Mouse (Mus musculus) G1E (cell line): ENCODE data around the gene Txndc11. TPM values are rescaled to one million over a fixed set of nuclear protein-coding genes. Genes with fewer than 3 reads are reported as not detected.
"Not testable (repeated sequence)": the region's sequence is repeated elsewhere in the genome, so short reads cannot be mapped to it uniquely, and the experiment has no call there.

Experiments
- ATAC-seq: 2 replicates; pipeline ENCODE4 v1.8.0; 2016; ENCODE audit warnings: mild to moderate bottlenecking; ENCODE audit not compliant: insufficient number of reproducible peaks, poor library complexity, low FRiP score, severe bottlenecking; ENCODE audit errors: extremely low read depth
- DNase-seq: peaks from one replicate; pipeline ENCODE4 v3.0.0; 2012; ENCODE audit warnings: low spot score
- H3K27me3 ChIP-seq: 2 replicates; pipeline ENCODE4 v1.6.1; 2012; ENCODE audit warnings: mild to moderate bottlenecking, low read length, inconsistent platforms; ENCODE audit not compliant: insufficient read depth
- H3K36me3 ChIP-seq: replicated peaks from 2 replicates; pipeline ENCODE3; 2012; ENCODE audit warnings: mild to moderate bottlenecking, inconsistent platforms
- H3K4me1 ChIP-seq: 2 replicates; pipeline ENCODE4 v1.6.1; 2012; ENCODE audit warnings: low read depth, low read length, inconsistent platforms, mixed read lengths; ENCODE audit not compliant: insufficient read depth
- H3K4me3 ChIP-seq: 2 replicates; pipeline ENCODE4 v1.5.1; 2012; ENCODE audit warnings: low read depth, mild to moderate bottlenecking, inconsistent platforms, low read length, moderate library complexity, mixed read lengths
- H3K9me3 ChIP-seq: replicated peaks from 2 replicates; pipeline ENCODE4 v1.6.1; 2012; ENCODE audit warnings: inconsistent platforms
- CTCF ChIP-seq: IDR thresholded peaks from 2 replicates; pipeline ENCODE4 v1.5.1; 2012; ENCODE audit warnings: low read depth, low read length, inconsistent platforms, mixed read lengths
- GATA1 ChIP-seq: IDR thresholded peaks from 2 replicates; pipeline ENCODE4 v1.6.1; 2012; ENCODE audit warnings: borderline replicate concordance, low read length, inconsistent platforms, mixed read lengths
- GATA2 ChIP-seq: IDR thresholded peaks from 2 replicates; pipeline ENCODE4 v1.6.1; 2012; ENCODE audit warnings: low read depth, low read length, inconsistent platforms, borderline replicate concordance
- POLR2AphosphoS5 ChIP-seq: IDR thresholded peaks from 2 replicates; pipeline ENCODE4 v1.6.1; 2012; ENCODE audit warnings: low read depth, low read length, inconsistent platforms; ENCODE audit not compliant: insufficient replicate concordance
- TAL1 ChIP-seq: conservative IDR thresholded peaks from 2 replicates; pipeline ENCODE4 v1.6.1; 2012; ENCODE audit warnings: low read depth, low read length, inconsistent platforms, mixed read lengths
- polyA plus RNA-seq: library from polyadenylated mRNA; stranded (reverse); fragments of >175 nt; gene quantifications from 2 replicates; pipeline ENCODE4 v1.2.3, GENCODE M21; 2012
- total RNA-seq, 2 experiments: library from RNA; stranded (forward) in 1 of 2; stranded (reverse) in 1 of 2; fragments of 200-1000 nt in 1 of 2; fragments of >200 nt in 1 of 2; fragmentation: Nextera tagmentation in 1 of 2; gene quantifications; 2 replicates each; pipeline ENCODE4 v1.2.3; 2014 to 2017

Gene Txndc11
- total and polyA plus RNA-seq, 3 experiments = 19.2 to 43.3 (median 27.0) TPM

- ATAC-seq = no peak
- H3K4me1 ChIP-seq = peaks cover 51% of the 10 kb centered on the region
- peak overlapping the region; percentile 97 for H3K4me3 ChIP-seq
- H3K27me3 ChIP-seq = no peaks in the 10 kb centered on the region
- peaks cover 38% of the 10 kb centered on the region for H3K36me3 ChIP-seq
- TF ChIP-seq GATA2 (no peak), CTCF (peak; percentile 32; the same call in 1 of the 2 replicates), POLR2AphosphoS5 (no peak), TAL1 (no peak), GATA1 (no peak)
- peaks cover 5% of the 10 kb centered on the region for H3K9me3 ChIP-seq
- peak; percentile 22 for DNase-seq
Measured at GRCm38 (mm10) chr16:11174671-11175081, 40.2 kb upstream of the Txndc11 start.

GRCm38 (mm10) chr16:11171679-11172078 lies 37.2 kb upstream of the Txndc11 start:
- no peaks in the 10 kb centered on the region for H3K9me3 ChIP-seq
- DNase-seq (no peak), ATAC-seq (no peak)
- peaks cover 53% of the 10 kb centered on the region for H3K36me3 ChIP-seq
- H3K4me1 ChIP-seq = peaks cover 47% of the 10 kb centered on the region
- no peak overlapping the region for H3K4me3 ChIP-seq
- TF ChIP-seq GATA2 (no peak), CTCF (no peak), POLR2AphosphoS5 (no peak), GATA1 (no peak), TAL1 (no peak)
- H3K27me3 ChIP-seq = no peaks in the 10 kb centered on the region

GRCm38 (mm10) chr16:11166431-11166830 lies 32.0 kb upstream of the Txndc11 start:
- no peak for TF ChIP-seq GATA2
- TF ChIP-seq GATA1 = no peak
- TF ChIP-seq POLR2AphosphoS5 = no peak
- TF ChIP-seq TAL1 = no peak
- no peak for TF ChIP-seq CTCF
- no peak for ATAC-seq
- H3K4me3 ChIP-seq = no peak overlapping the region
- DNase-seq = no peak
- H3K9me3 ChIP-seq = no peaks in the 10 kb centered on the region
- peaks cover 68% of the 10 kb centered on the region for H3K36me3 ChIP-seq
- no peaks in the 10 kb centered on the region for H3K27me3 ChIP-seq
- peaks cover 27% of the 10 kb centered on the region for H3K4me1 ChIP-seq

GRCm38 (mm10) chr16:11164695-11165255 lies 30.3 kb upstream of the Txndc11 start:
- no peaks in the 10 kb centered on the region for H3K27me3 ChIP-seq
- peaks cover 18% of the 10 kb centered on the region for H3K4me1 ChIP-seq
- DNase-seq = no peak
- no peaks in the 10 kb centered on the region for H3K9me3 ChIP-seq
- no peak overlapping the region for H3K4me3 ChIP-seq
- TF ChIP-seq GATA1 = no peak
- no peak for TF ChIP-seq POLR2AphosphoS5
- peaks cover 67% of the 10 kb centered on the region for H3K36me3 ChIP-seq
- ATAC-seq = no peak

- H3K9me3 ChIP-seq, DNase-seq, H3K4me3 ChIP-seq, H3K4me1 ChIP-seq, H3K27me3 ChIP-seq, ATAC-seq: not testable (repeated sequence)
- H3K36me3 ChIP-seq = peaks cover 90% of the 10 kb centered on the region
Measured at GRCm38 (mm10) chr16:11157721-11158120, 23.3 kb upstream of the Txndc11 start.

- Histone ChIP-seq H3K4me1 (no peaks in the 10 kb centered on the region), H3K4me3 (no peak overlapping the region), H3K36me3 (peaks cover 89% of the 10 kb centered on the region), H3K27me3 (no peaks in the 10 kb centered on the region), H3K9me3 (no peaks in the 10 kb centered on the region)
- DNase-seq = no peak
- TF ChIP-seq CTCF = no peak
- TF ChIP-seq TAL1 = no peak
- no peak for TF ChIP-seq POLR2AphosphoS5
- TF ChIP-seq GATA1 = no peak
- no peak for TF ChIP-seq GATA2
- no peak for ATAC-seq
Measured at GRCm38 (mm10) chr16:11154500-11154899, 20.1 kb upstream of the Txndc11 start.

GRCm38 (mm10) chr16:11143706-11144483 lies 9.4 kb upstream of the Txndc11 start:
- not testable (repeated sequence) for H3K4me1 ChIP-seq, ATAC-seq, H3K4me3 ChIP-seq, DNase-seq, H3K9me3 ChIP-seq, H3K27me3 ChIP-seq
- peaks cover 95% of the 10 kb centered on the region for H3K36me3 ChIP-seq
